ENCODE assay signal across 8 mouse cellular contexts in the genomic region with DNA sequence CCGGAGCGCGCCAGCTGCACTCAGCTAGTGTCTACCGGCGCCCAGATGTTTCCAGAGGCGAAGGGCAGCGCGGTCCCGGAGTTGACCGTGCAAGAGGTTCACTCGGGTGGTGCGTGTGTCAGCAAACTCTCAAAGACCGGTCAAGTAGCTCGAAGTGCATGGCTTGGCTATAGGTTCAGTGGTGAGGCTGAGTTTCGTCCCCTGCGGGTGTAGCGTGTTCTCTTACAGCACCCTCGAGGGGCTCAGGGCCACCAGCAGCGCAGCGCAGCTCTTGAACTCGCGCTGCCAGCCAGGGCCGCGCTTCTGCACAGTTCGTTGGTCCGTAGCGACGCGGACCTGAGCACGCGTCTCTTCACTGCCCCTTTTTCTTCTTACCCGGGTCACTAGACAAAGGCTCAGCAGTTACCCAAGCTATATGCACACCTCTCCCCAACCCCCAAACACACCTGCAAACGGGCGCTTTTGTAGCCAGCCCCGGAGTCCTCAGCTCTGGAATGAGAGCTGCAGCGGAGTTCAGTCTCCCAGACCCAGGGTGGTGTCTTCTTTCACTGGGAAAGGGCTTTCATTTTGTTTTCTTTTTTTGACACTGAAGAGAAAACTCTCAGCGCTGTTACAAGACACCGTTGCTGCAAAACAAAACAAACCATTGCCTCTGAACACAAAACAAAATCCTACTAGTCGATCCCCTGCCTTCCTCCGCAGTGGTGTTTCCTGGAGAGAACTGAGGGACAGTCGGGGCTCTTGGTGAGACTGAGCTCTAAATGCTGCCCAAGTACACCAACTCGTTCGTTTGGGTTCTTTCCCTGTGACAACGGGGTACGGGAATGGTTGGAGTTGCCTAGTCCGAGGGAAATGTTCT. TPM values are rescaled to one million over a fixed set of nuclear protein-coding genes. Genes with fewer than 3 reads are reported as not detected.
DNase-seq lines count a peak whose midpoint lies in the region; ATAC-seq lines count a peak whose summit lies in the region.

No protein-coding gene starts in this region.

- peak; percentile 12 to 16 for DNase-seq in left cerebral cortex, postnatal 36 days (ENCODE audit: low spot score in 2 of 2)
- no peak for DNase-seq in left cerebral cortex, adult 9 months (ENCODE audit: low spot score in 2 of 2)
- DNase-seq in R1 (ENCODE audit: low read depth, low spot score) = peak; percentile 52
- DNase-seq in intestine, embryonic 14.5 days (ENCODE audit: low spot score) = peak; percentile 81
- no peak for DNase-seq in layer of hippocampus, adult 9-10 months (ENCODE audit: low spot score)

- no peaks in the 10 kb centered on the region for H3K36me3 ChIP-seq in forebrain, embryonic 13.5 days (ENCODE audit: poor library complexity, severe bottlenecking)
- H3K36me3 ChIP-seq in intestine, embryonic 14.5 days (ENCODE audit: control insufficient read depth, insufficient read depth, low read length) = peaks cover 12% of the 10 kb centered on the region; the same call in 1 of the 2 replicates
- H3K36me3 ChIP-seq in lung, embryonic 16.5 days (ENCODE audit: control insufficient read depth, insufficient read depth, low read length) = no peaks in the 10 kb centered on the region

- peaks cover 69% of the 10 kb centered on the region for H3K27me3 ChIP-seq in forebrain, embryonic 13.5 days
- peaks cover 7% of the 10 kb centered on the region for H3K27me3 ChIP-seq in intestine, embryonic 14.5 days (replicated peaks; ENCODE audit: control insufficient read depth, insufficient read depth, low read length)
- H3K27me3 ChIP-seq in lung, embryonic 16.5 days (ENCODE audit: control insufficient read depth, insufficient read depth, low read depth, low read length) = peaks cover 33% of the 10 kb centered on the region

- no peaks in the 10 kb centered on the region for H3K9me3 ChIP-seq in forebrain, embryonic 13.5 days (replicated peaks)
- no peaks in the 10 kb centered on the region for H3K9me3 ChIP-seq in intestine, embryonic 14.5 days (ENCODE audit: control insufficient read depth, low read length)
- no peaks in the 10 kb centered on the region for H3K9me3 ChIP-seq in lung, embryonic 16.5 days (ENCODE audit: control insufficient read depth, low read length)

- WGBS in forebrain, embryonic 13.5 days = under 1% methylated on average over 46 of the region's 46 CpGs
- under 1% methylated on average over 46 of the region's 46 CpGs for WGBS in intestine, embryonic 14.5 days
- WGBS in lung, embryonic 16.5 days = under 1% methylated on average over 46 of the region's 46 CpGs

- peak overlapping the region; percentile 62 for H3K9ac ChIP-seq in forebrain, embryonic 13.5 days
- peak overlapping the region; percentile 69 for H3K9ac ChIP-seq in intestine, embryonic 14.5 days (ENCODE audit: low read length)
- H3K9ac ChIP-seq in lung, embryonic 16.5 days (ENCODE audit: low read length) = peak overlapping the region; percentile 77

- intact Hi-C loops in left cerebral cortex, postnatal 36 days (cut with DNase I) = loop anchor here (5.0 to 10.0 kb wide), 5 partner anchors 194 to 516 kb away; a partner anchor contains a TSS

- ATAC-seq in forebrain, embryonic 13.5 days = no peak
- ATAC-seq in intestine, embryonic 14.5 days (replicated peaks; ENCODE audit: low FRiP score, low TSS enrichment, low read depth) = peak; percentile 12; the same call in 1 of the 2 replicates
- ATAC-seq in lung, embryonic 16.5 days (ENCODE audit: low read depth) = peak; percentile 34; the same call in 1 of the 2 replicates
- ATAC-seq in erythroid progenitor cell, adult 5-6 weeks (replicated peaks; ENCODE audit: low FRiP score, poor library complexity, severe bottlenecking) = no peak

- peak overlapping the region; percentile 62 for H3K4me3 ChIP-seq in forebrain, embryonic 13.5 days
- H3K4me3 ChIP-seq in intestine, embryonic 14.5 days (ENCODE audit: low read depth, low read length) = peak overlapping the region; percentile 80
- H3K4me3 ChIP-seq in lung, embryonic 16.5 days (ENCODE audit: low read length) = peak overlapping the region; percentile 66

- H3K4me1 ChIP-seq in forebrain, embryonic 13.5 days = peaks cover 32% of the 10 kb centered on the region
- peaks cover 26% of the 10 kb centered on the region for H3K4me1 ChIP-seq in intestine, embryonic 14.5 days (replicated peaks; ENCODE audit: control insufficient read depth, insufficient read depth, low read length)
- peaks cover 19% of the 10 kb centered on the region for H3K4me1 ChIP-seq in lung, embryonic 16.5 days (replicated peaks; ENCODE audit: control insufficient read depth, insufficient read depth, low read length)

- H3K4me2 ChIP-seq in forebrain, embryonic 13.5 days = peak overlapping the region; percentile 92
- peak overlapping the region; percentile 87 for H3K4me2 ChIP-seq in intestine, embryonic 14.5 days (ENCODE audit: low read length)
- peak overlapping the region; percentile 98 for H3K4me2 ChIP-seq in lung, embryonic 16.5 days (ENCODE audit: low read depth, low read length)

- no peak overlapping the region for H3K27ac ChIP-seq in forebrain, embryonic 13.5 days
- peak overlapping the region; percentile 59 for H3K27ac ChIP-seq in intestine, embryonic 14.5 days (ENCODE audit: low read depth)
- no peak overlapping the region for H3K27ac ChIP-seq in lung, embryonic 16.5 days (ENCODE audit: low read length)

RNA-seq across cellular contexts. Expression of a gene that starts 0.9 kb away (rescaled TPM):
- total RNA-seq in left cerebral cortex, postnatal 36 days (2021) = 10 to 100 TPM; 46.5 to 49.7 TPM
- polyA plus RNA-seq in forebrain, embryonic 13.5 days (2015; fragmentation: Nextera tagmentation; extraction: Ambion mirVana) = 38.0 and 59.0 TPM in 2 replicates
- polyA plus RNA-seq in intestine, embryonic 14.5 days (2014; fragmentation: Nextera tagmentation; extraction: Ambion mirVana) = 170 and 189 TPM in 2 replicates
- 106 and 113 TPM in 2 replicates for polyA plus RNA-seq in lung, embryonic 16.5 days (2015; fragmentation: Nextera tagmentation; extraction: Ambion mirVana)
- 29.9 and 55.8 TPM in 2 replicates for total RNA-seq in erythroid progenitor cell, adult 5-6 weeks (2015; ENCODE audit: low replicate concordance)
- 24.8 and 25.4 TPM in 2 replicates for total RNA-seq in erythroid progenitor cell, adult 5-6 weeks (2017; ENCODE audit: low replicate concordance)

Comparison
In these comparisons a context has a peak if more than half of its experiments do, and no peak if none do; other contexts are left out.
1. DNase-seq: peak in left cerebral cortex, postnatal 36 days (2 of 2), R1 (single experiment) and intestine, embryonic 14.5 days (single experiment); none in left cerebral cortex, adult 9 months (0 of 2) and layer of hippocampus, adult 9-10 months (single experiment).
2. ATAC-seq: peak in intestine, embryonic 14.5 days (single experiment) and lung, embryonic 16.5 days (single experiment); none in forebrain, embryonic 13.5 days (single experiment) and erythroid progenitor cell, adult 5-6 weeks (single experiment).
3. Peak in every context shown above with its lines, with median percentiles within 50 percentile points of each other: H3K4me2 ChIP-seq, H3K4me3 ChIP-seq and H3K9ac ChIP-seq.